Mouse (Mus musculus): ENCODE data around the gene Psg28. TPM values are rescaled to one million over a fixed set of nuclear protein-coding genes. Genes with fewer than 3 reads are reported as not detected.
"Not testable (repeated sequence)": the region's sequence is repeated elsewhere in the genome, so short reads cannot be mapped to it uniquely, and the experiment has no call there.

The Psg28 gene
- not detected in 2 replicates for polyA plus RNA-seq (2015; fragmentation: Nextera tagmentation; extraction: Ambion mirVana)

DNA sequence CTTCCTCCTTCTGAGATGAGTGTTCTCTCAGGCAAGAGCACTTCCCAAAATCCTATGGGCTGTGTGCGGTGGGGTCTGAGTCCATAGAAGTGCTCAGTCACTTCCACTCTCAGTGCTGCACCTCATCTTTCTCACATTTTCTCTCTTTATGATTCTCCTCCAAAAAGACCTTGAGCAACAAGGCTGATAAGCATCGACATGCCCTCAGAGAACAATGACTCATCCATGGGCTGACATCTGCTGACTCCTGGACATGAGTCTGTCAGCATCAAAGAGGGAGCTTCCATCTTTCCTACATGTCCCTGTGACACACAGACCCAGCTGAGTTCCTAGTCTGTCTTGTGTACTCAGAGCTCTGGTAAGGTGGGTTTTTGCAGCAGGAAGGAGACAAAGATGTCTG, at the start of gene Psg28:
Gene Psg28, minus strand, starts transcription at position 101 of the 400 bp plus-strand sequence.
- not testable (repeated sequence) for H3K4me2 ChIP-seq; H3K9me3 ChIP-seq (replicated peaks); H3K9ac ChIP-seq; H3K36me3 ChIP-seq; H3K4me1 ChIP-seq; H3K27ac ChIP-seq; H3K27me3 ChIP-seq; H3K4me3 ChIP-seq (replicated peaks); ATAC-seq (replicated peaks; ENCODE audit: low FRiP score)
- WGBS = 78% methylated on average over 2 of the region's 2 CpGs

DNA sequence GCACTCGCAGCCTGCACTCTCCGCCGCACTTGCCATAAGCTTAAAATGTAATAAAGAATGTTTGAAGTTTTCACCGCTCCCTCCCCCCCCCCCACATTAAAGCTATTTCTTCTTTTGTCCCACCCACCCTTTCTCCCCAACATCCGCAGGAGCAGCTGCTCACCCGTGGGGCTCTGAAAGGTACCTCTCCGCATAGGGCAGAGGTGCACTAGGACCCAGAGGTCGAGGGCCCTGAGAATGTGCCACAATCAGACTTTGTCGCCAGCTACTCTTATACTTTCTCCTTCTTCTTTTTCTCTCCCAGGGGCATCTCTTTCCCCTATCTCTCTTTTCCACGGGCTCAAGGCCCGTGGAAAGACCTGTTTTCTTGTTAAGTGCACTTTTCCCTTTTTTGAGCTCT, 28.4 kb downstream of the Psg28 start:
- no peak overlapping the region for H3K27ac ChIP-seq
- no peak overlapping the region for H3K9ac ChIP-seq
- H3K4me2 ChIP-seq = no peak overlapping the region
- no peaks in the 10 kb centered on the region for H3K4me1 ChIP-seq
- H3K27me3 ChIP-seq = no peaks in the 10 kb centered on the region
- peaks cover 7% of the 10 kb centered on the region; the same call in 1 of the 2 replicates for H3K9me3 ChIP-seq (replicated peaks)
- no peak overlapping the region for H3K4me3 ChIP-seq (replicated peaks)
- WGBS = 40% methylated on average over 11 of the region's 11 CpGs
- no peaks in the 10 kb centered on the region for H3K36me3 ChIP-seq
- ATAC-seq (replicated peaks; ENCODE audit: low FRiP score) = no peak

DNA sequence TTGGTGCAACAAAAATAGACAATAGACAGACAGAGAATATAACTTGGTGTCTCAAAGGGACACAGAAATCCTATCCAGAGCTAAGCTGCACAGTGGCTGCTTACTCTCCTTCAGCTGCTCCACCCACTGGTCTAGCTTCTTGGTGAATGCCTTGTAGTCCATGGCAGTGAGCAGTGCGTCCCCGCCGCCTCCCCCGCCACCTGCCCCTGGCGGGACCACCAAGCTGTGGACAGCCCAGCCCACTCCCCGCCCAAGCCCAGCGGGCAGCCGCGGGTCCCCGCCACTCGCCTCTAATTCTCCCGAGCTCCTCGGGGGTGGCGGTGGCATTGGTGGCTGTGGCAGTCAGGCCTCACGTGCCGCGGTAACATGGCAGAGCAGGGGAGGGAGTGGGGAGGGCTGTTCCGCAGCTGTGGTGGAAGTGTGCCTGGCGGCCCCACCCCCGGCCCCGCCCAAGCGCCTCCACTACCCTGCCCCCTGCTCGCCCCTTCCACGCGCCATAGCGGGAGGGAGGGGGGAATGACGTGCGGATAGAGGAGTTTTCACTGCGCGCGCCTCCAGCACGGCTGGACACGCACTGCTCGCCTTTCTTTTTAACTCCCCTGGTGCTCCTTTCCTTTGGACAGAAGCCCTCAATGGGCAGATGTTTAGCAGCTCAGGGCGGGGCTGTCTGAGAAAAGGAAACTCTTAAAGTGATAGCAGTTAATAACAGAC, 29.2 kb downstream of the Psg28 start:
- H3K4me3 ChIP-seq (replicated peaks) = no peak overlapping the region; the same call in 1 of the 2 replicates
- no peak overlapping the region for H3K4me2 ChIP-seq
- H3K4me1 ChIP-seq = no peaks in the 10 kb centered on the region
- no peaks in the 10 kb centered on the region for H3K27me3 ChIP-seq
- H3K9ac ChIP-seq = no peak overlapping the region
- WGBS = 43% methylated on average over 30 of the region's 35 CpGs
- no peak overlapping the region for H3K27ac ChIP-seq
- 0 out of 2 replicates have a peak, but pooled peaks have one; percentile 36 for ATAC-seq (replicated peaks; ENCODE audit: low FRiP score)
- no peaks in the 10 kb centered on the region for H3K36me3 ChIP-seq
- H3K9me3 ChIP-seq (replicated peaks) = peaks cover 7% of the 10 kb centered on the region; the same call in 1 of the 2 replicates

DNA sequence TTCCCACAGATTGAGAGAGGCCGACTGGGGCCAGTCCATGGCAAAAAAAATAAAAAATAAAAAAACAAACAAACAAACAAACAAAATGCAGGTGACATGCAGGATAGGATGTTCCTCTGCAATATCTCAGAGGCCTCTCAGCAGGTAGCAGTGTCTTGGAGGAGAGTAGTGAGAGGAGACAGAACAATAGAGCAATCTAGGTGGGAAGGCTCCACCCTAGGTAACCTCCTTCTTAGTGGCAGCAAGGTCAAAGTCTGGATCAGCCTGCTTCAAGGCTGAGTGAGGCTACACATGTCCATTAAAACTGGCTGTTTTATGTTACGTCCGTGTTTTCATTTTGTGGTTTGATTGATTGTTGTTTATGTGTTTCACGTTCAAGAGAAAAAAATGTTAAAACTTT, 40.4 kb downstream of the Psg28 start:
- not testable (repeated sequence) for H3K4me3 ChIP-seq (replicated peaks); H3K4me1 ChIP-seq; ATAC-seq (replicated peaks; ENCODE audit: low FRiP score); H3K27me3 ChIP-seq; H3K4me2 ChIP-seq; H3K9ac ChIP-seq; H3K27ac ChIP-seq; H3K36me3 ChIP-seq
- H3K9me3 ChIP-seq (replicated peaks) = 0 out of 2 replicates have a peak, but pooled peaks cover 12% of the 10 kb centered on the region
- 74% methylated on average over 4 of the region's 4 CpGs for WGBS

DNA sequence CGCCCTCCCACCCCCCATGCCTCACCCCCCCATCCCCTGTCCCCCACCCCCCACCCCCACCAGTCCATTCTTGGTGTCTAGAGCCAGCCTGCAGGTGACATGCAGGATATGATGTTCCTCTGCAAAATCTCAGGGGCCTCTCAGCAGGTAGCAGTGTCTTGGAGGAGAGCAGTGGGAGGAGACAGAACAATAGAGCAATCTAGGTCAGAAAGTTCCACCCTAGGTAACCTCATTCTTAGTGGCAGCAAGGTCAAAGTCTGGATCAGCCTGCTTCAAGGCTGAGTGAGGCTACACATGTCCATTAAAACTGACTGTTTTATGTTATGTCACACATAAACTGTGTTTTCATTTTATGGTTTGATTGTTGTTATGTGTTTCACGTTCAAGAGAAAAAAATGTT, 53.5 kb downstream of the Psg28 start:
- 39% methylated on average over 2 of the region's 2 CpGs for WGBS

More for the DNA sequence above, 53.5 kb downstream of the Psg28 start:
- Histone ChIP-seq H3K4me1 (no peaks in the 10 kb centered on the region), H3K9me3 (replicated peaks) (peaks cover 20% of the 10 kb centered on the region; the same call in 1 of the 2 replicates), H3K9ac (no peak overlapping the region), H3K4me3 (replicated peaks) (no peak overlapping the region), H3K27me3 (no peaks in the 10 kb centered on the region), H3K4me2 (no peak overlapping the region), H3K36me3 (no peaks in the 10 kb centered on the region), H3K27ac (no peak overlapping the region)
- ATAC-seq (replicated peaks; ENCODE audit: low FRiP score) = no peak

Small RNA genes lying within 50 kb of the gene (microRNA-seq; reads per million reads assigned to microRNA genes)
- not detected for gene Gm24715

Other genes starting within 250 kb of the Psg28 start
- gene Mill1, start 186.7 kb downstream of the Psg28 start, polyA plus RNA-seq (2015; fragmentation: Nextera tagmentation; extraction: Ambion mirVana) = not detected in 2 replicates
- not detected in 2 replicates for gene Psg18, start 77.0 kb downstream of the Psg28 start, polyA plus RNA-seq (2015; fragmentation: Nextera tagmentation; extraction: Ambion mirVana)
- not detected in 2 replicates for gene Psg26, start 52.1 kb upstream of the Psg28 start, polyA plus RNA-seq (2015; fragmentation: Nextera tagmentation; extraction: Ambion mirVana)
- not detected in 2 replicates for gene Psg25, start 100.2 kb upstream of the Psg28 start, polyA plus RNA-seq (2015; fragmentation: Nextera tagmentation; extraction: Ambion mirVana)
- gene Psg27, start 135.3 kb upstream of the Psg28 start, polyA plus RNA-seq (2015; fragmentation: Nextera tagmentation; extraction: Ambion mirVana) = not detected in 2 replicates
- gene Psg23, start 184.5 kb upstream of the Psg28 start, polyA plus RNA-seq (2015; fragmentation: Nextera tagmentation; extraction: Ambion mirVana) = not detected in 2 replicates
- not detected in 2 replicates for gene Psg21, start 224.7 kb upstream of the Psg28 start, polyA plus RNA-seq (2015; fragmentation: Nextera tagmentation; extraction: Ambion mirVana)